Mouse (Mus musculus) midbrain, embryonic 14.5 days (tissue): ENCODE data around the gene Hist2h3c1. TPM values are rescaled to one million over a fixed set of nuclear protein-coding genes. Genes with fewer than 3 reads are reported as not detected.

ENCODE experiments used
- ATAC-seq: fragments of 200-750 bp; cut with Nextera tagmentation; 2 replicates; pipeline ENCODE4 v1.8.0; 2017; ENCODE audit warnings: moderate number of reproducible peaks, moderate library complexity; ENCODE audit not compliant: low FRiP score, low TSS enrichment
- DNase-seq: peaks from one replicate; pipeline ENCODE4 v3.0.0-alpha.2; 2015
- H3K27ac ChIP-seq: fragments of 300-500 bp; sonication (generic); replicated peaks from 2 replicates; pipeline ENCODE4 v1.5.1; 2014; ENCODE audit warnings: mild to moderate bottlenecking, low read depth, low read length, moderate library complexity
- H3K27me3 ChIP-seq: fragments of 300-500 bp; sonication (generic); 2 replicates; pipeline ENCODE4 v1.6.1; 2014; ENCODE audit warnings: low read length, control low read depth, mixed read lengths; ENCODE audit not compliant: control insufficient read depth, insufficient read depth
- H3K36me3 ChIP-seq: fragments of 300-500 bp; sonication (generic); 2 replicates; pipeline ENCODE4 v1.6.1; 2014; ENCODE audit warnings: low read length, control low read depth; ENCODE audit not compliant: control insufficient read depth, insufficient read depth
- H3K4me1 ChIP-seq: fragments of 300-500 bp; sonication (generic); 2 replicates; pipeline ENCODE4 v1.6.1; 2014; ENCODE audit warnings: mild to moderate bottlenecking, antibody characterized with exemption, low read length, control low read depth; ENCODE audit not compliant: control insufficient read depth, insufficient read depth
- H3K4me2 ChIP-seq: fragments of 300-500 bp; sonication (generic); 2 replicates; pipeline ENCODE4 v1.6.1; 2014; ENCODE audit warnings: mild to moderate bottlenecking, low read length, moderate library complexity
- H3K4me3 ChIP-seq: fragments of 300-500 bp; sonication (generic); replicated peaks from 2 replicates; pipeline ENCODE4 v1.5.1; 2014; ENCODE audit warnings: low read depth, low read length
- H3K9ac ChIP-seq: fragments of 300-500 bp; sonication (generic); replicated peaks from 2 replicates; pipeline ENCODE4 v1.6.1; 2014; ENCODE audit warnings: mild to moderate bottlenecking, low read length, moderate library complexity
- H3K9me3 ChIP-seq: fragments of 300-500 bp; sonication (generic); 2 replicates; pipeline ENCODE4 v1.6.1; 2016; ENCODE audit warnings: low read length, control low read depth, mixed read lengths; ENCODE audit not compliant: control insufficient read depth
- WGBS: fragments of 180-500 bp; shearing (Covaris S2); extraction: QIAGEN DNeasy Blood & Tissue Kit; methylation state at CpG from one replicate; pipeline ENCODE4 v1.1.7; 2014; 5-methylcytosine and 5-hydroxymethylcytosine counted together
- polyA plus RNA-seq: library from polyadenylated mRNA; unstranded; fragments of >200 nt; fragmentation: Nextera tagmentation; extraction: Ambion mirVana; gene quantifications from 2 replicates; pipeline ENCODE4 v1.2.1, GENCODE M21; 2014

Gene Hist2h3c1
- polyA plus RNA-seq, 1 experiment from 2014 or later = not detected

GRCm38 (mm10) chr3:96230404-96230803 is 16.1 kb upstream of the Hist2h3c1 start:
- DNase-seq (no peak), ATAC-seq (no peak)
- Histone ChIP-seq H3K9ac (no peak overlapping the region), H3K36me3 (no peaks in the 10 kb centered on the region), H3K27me3 (no peaks in the 10 kb centered on the region), H3K4me2 (no peak overlapping the region), H3K4me1 (0 out of 2 replicates have a peak, but pooled peaks cover under 1% of the 10 kb centered on the region), H3K4me3 (no peak overlapping the region), H3K27ac (no peak overlapping the region), H3K9me3 (no peaks in the 10 kb centered on the region)
- 75% methylated on average over 2 of the region's 2 CpGs for WGBS

GRCm38 (mm10) chr3:96230910-96231757 is 15.4 kb upstream of the Hist2h3c1 start:
- Histone ChIP-seq H3K36me3 (no peaks in the 10 kb centered on the region), H3K27me3 (no peaks in the 10 kb centered on the region), H3K9ac (no peak overlapping the region), H3K4me3 (no peak overlapping the region), H3K9me3 (no peaks in the 10 kb centered on the region), H3K4me2 (no peak overlapping the region), H3K4me1 (no peaks in the 10 kb centered on the region), H3K27ac (no peak overlapping the region)
- 78% methylated on average over 4 of the region's 4 CpGs for WGBS
- no peak for ATAC-seq
- DNase-seq = no peak

- H3K4me2 ChIP-seq = no peak overlapping the region
- H3K4me3 ChIP-seq = no peak overlapping the region
- no peaks in the 10 kb centered on the region for H3K9me3 ChIP-seq
- H3K9ac ChIP-seq = no peak overlapping the region
- 52% methylated on average over 2 of the region's 2 CpGs for WGBS
- H3K36me3 ChIP-seq = no peaks in the 10 kb centered on the region
- H3K27me3 ChIP-seq = no peaks in the 10 kb centered on the region
- DNase-seq (no peak), ATAC-seq (no peak)
- H3K4me1 ChIP-seq = no peaks in the 10 kb centered on the region
- H3K27ac ChIP-seq = no peak overlapping the region
Measured at GRCm38 (mm10) chr3:96231758-96232120, 14.7 kb upstream of the Hist2h3c1 start.

- 93% methylated on average over 2 of the region's 2 CpGs for WGBS
Measured at GRCm38 (mm10) chr3:96234914-96235313, 11.6 kb upstream of the Hist2h3c1 start.

GRCm38 (mm10) chr3:96235836-96236235 is 10.6 kb upstream of the Hist2h3c1 start:
- H3K9me3 ChIP-seq = no peaks in the 10 kb centered on the region
- no peaks in the 10 kb centered on the region for H3K27me3 ChIP-seq
- no peak for DNase-seq
- no peaks in the 10 kb centered on the region for H3K36me3 ChIP-seq
- no peak for ATAC-seq
- WGBS = 70% methylated on average over 3 of the region's 3 CpGs
- H3K4me3 ChIP-seq = no peak overlapping the region
- H3K9ac ChIP-seq = no peak overlapping the region
- H3K4me1 ChIP-seq = peaks cover 12% of the 10 kb centered on the region; the same call in 1 of the 2 replicates
- no peak overlapping the region for H3K4me2 ChIP-seq
- no peak overlapping the region for H3K27ac ChIP-seq

More at GRCm38 (mm10) chr3:96234914-96235313, 11.6 kb upstream of the Hist2h3c1 start:
- Histone ChIP-seq H3K27me3 (no peaks in the 10 kb centered on the region), H3K4me3 (no peak overlapping the region), H3K9me3 (no peaks in the 10 kb centered on the region), H3K9ac (no peak overlapping the region), H3K4me2 (no peak overlapping the region), H3K36me3 (no peaks in the 10 kb centered on the region), H3K4me1 (peaks cover 10% of the 10 kb centered on the region; the same call in 1 of the 2 replicates), H3K27ac (no peak overlapping the region)
- ATAC-seq = no peak
- no peak for DNase-seq

GRCm38 (mm10) chr3:96236834-96237334 is 9.6 kb upstream of the Hist2h3c1 start:
- DNase-seq = no peak
- Histone ChIP-seq H3K27me3 (no peaks in the 10 kb centered on the region), H3K4me2 (peak overlapping the region; percentile 53)

GRCm38 (mm10) chr3:96237335-96237903 is 9.1 kb upstream of the Hist2h3c1 start:
- Histone ChIP-seq H3K4me2 (peak overlapping the region; percentile 53), H3K4me3 (peak overlapping the region; percentile 31), H3K9me3 (no peaks in the 10 kb centered on the region), H3K36me3 (no peaks in the 10 kb centered on the region), H3K4me1 (peaks cover 13% of the 10 kb centered on the region; the same call in 1 of the 2 replicates), H3K27ac (no peak overlapping the region), H3K9ac (0 out of 2 replicates have a peak overlapping the region, but pooled peaks have one; percentile 27), H3K27me3 (no peaks in the 10 kb centered on the region)
- no peak for DNase-seq
- 24% methylated on average over 7 of the region's 7 CpGs for WGBS
- ATAC-seq = no peak

More at GRCm38 (mm10) chr3:96236834-96237334, 9.6 kb upstream of the Hist2h3c1 start:
- ATAC-seq = no peak
- Histone ChIP-seq H3K9me3 (no peaks in the 10 kb centered on the region), H3K9ac (no peak overlapping the region), H3K4me1 (peaks cover 13% of the 10 kb centered on the region; the same call in 1 of the 2 replicates), H3K27ac (no peak overlapping the region), H3K36me3 (no peaks in the 10 kb centered on the region), H3K4me3 (no peak overlapping the region)
- WGBS = 85% methylated on average over 4 of the region's 4 CpGs

- no peaks in the 10 kb centered on the region for H3K36me3 ChIP-seq
- 0 out of 2 replicates have a peak overlapping the region, but pooled peaks have one; percentile 13 for H3K27ac ChIP-seq
Measured at GRCm38 (mm10) chr3:96237904-96238511, 8.5 kb upstream of the Hist2h3c1 start.

More at GRCm38 (mm10) chr3:96237904-96238511, 8.5 kb upstream of the Hist2h3c1 start:
- under 1% methylated on average over 12 of the region's 12 CpGs for WGBS
- Histone ChIP-seq H3K27me3 (no peaks in the 10 kb centered on the region), H3K9ac (peak overlapping the region; percentile 40; the same call in 1 of the 2 replicates), H3K4me1 (peaks cover 13% of the 10 kb centered on the region; the same call in 1 of the 2 replicates), H3K4me2 (peak overlapping the region; percentile 53), H3K9me3 (no peaks in the 10 kb centered on the region), H3K4me3 (peak overlapping the region; percentile 31)
- DNase-seq (peak; percentile 13), ATAC-seq (no peak)
